Mouse (Mus musculus) liver, embryonic 11.5 days (tissue): ENCODE data around the gene Sprtn. TPM values are rescaled to one million over a fixed set of nuclear protein-coding genes. Genes with fewer than 3 reads are reported as not detected.

Experiments used
- ATAC-seq: fragments of 200-750 bp; cut with Nextera tagmentation; replicated peaks from 2 replicates; pipeline ENCODE4 v1.8.0; 2017; ENCODE audit warnings: moderate number of reproducible peaks, mild to moderate bottlenecking, moderate TSS enrichment, moderate library complexity; ENCODE audit not compliant: low FRiP score
- DNase-seq: peaks from one replicate; pipeline ENCODE4 v3.0.0-alpha.2; 2017; ENCODE audit warnings: low spot score
- H3K27ac ChIP-seq: fragments of 300-500 bp; sonication (generic); 2 replicates; pipeline ENCODE4 v1.5.1; 2014; ENCODE audit warnings: mild to moderate bottlenecking, low read depth, low read length, control low read depth
- H3K27me3 ChIP-seq: fragments of 300-500 bp; sonication (generic); replicated peaks from 2 replicates; pipeline ENCODE4 v1.6.1; 2014; ENCODE audit warnings: low read length, mixed read lengths; ENCODE audit not compliant: control insufficient read depth, insufficient read depth
- H3K36me3 ChIP-seq: fragments of 300-500 bp; sonication (generic); 2 replicates; pipeline ENCODE4 v1.6.1; 2014; ENCODE audit warnings: mild to moderate bottlenecking, low read length, moderate library complexity, mixed read lengths; ENCODE audit not compliant: control insufficient read depth, insufficient read depth
- H3K4me1 ChIP-seq: fragments of 300-500 bp; sonication (generic); replicated peaks from 2 replicates; pipeline ENCODE4 v1.6.1; 2014; ENCODE audit warnings: low read length, mixed read lengths; ENCODE audit not compliant: control insufficient read depth, insufficient read depth
- H3K4me2 ChIP-seq: fragments of 300-500 bp; sonication (generic); 2 replicates; pipeline ENCODE4 v1.6.1; 2014; ENCODE audit warnings: mild to moderate bottlenecking, control low read depth, moderate library complexity
- H3K4me3 ChIP-seq: fragments of 300-500 bp; sonication (generic); 2 replicates; pipeline ENCODE4 v1.5.1; 2014; ENCODE audit warnings: low read depth, low read length, control low read depth
- H3K9ac ChIP-seq: fragments of 300-500 bp; sonication (generic); 2 replicates; pipeline ENCODE4 v1.6.1; 2014; ENCODE audit warnings: low read depth, low read length, control low read depth
- H3K9me3 ChIP-seq: fragments of 300-500 bp; sonication (generic); 2 replicates; pipeline ENCODE4 v1.6.1; 2016; ENCODE audit warnings: low read length, inconsistent platforms, mixed read lengths; ENCODE audit not compliant: control insufficient read depth
- WGBS: fragments of 180-500 bp; shearing (Covaris S2); extraction: QIAGEN DNeasy Blood & Tissue Kit; methylation state at CpG from one replicate; pipeline ENCODE4 v1.1.7; 2014; 5-methylcytosine and 5-hydroxymethylcytosine counted together
- polyA plus RNA-seq: library from polyadenylated mRNA; unstranded; fragments of >200 nt; fragmentation: Nextera tagmentation; extraction: Ambion mirVana; gene quantifications from 2 replicates; pipeline ENCODE4 v1.2.1, GENCODE M21; 2014

Sprtn gene
- polyA plus RNA-seq, 1 experiment from 2014 or later, result 11.5 TPM

DNA sequence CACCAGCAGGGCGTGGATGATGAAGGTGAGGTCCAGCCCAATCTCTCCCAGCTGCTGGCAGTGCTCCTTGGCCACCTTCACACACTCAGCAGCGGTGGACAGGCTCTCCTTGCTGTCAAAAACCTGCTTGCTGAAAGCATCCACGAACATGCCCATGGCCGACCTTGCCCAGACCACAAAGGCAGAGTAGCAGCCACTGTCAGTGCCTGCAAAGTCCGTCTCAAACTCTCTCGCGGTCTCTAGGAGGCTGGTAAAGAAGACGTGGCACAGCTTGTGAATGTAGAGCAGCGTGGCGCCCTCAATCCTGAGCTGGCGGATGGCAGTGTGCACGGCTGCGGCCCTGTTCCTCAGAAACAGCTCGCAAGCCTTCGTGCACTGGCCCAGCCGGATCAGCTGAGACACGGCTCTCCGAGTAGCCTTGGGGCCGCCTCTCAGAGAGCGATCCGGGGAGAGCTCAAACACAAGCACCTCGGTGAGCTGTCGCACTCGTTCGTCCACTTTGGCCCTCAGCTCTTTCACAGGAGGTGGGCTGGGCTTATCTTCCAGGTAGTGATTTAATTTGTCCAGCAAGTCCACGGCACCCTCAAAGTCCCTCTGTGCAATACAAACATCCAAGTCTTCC lies 1.6 kb upstream of the Sprtn start:
- 80% methylated on average over 26 of the region's 26 CpGs for WGBS
- H3K27me3 ChIP-seq, result no peaks in the 10 kb centered on the region
- H3K27ac ChIP-seq, result no peak overlapping the region

DNA sequence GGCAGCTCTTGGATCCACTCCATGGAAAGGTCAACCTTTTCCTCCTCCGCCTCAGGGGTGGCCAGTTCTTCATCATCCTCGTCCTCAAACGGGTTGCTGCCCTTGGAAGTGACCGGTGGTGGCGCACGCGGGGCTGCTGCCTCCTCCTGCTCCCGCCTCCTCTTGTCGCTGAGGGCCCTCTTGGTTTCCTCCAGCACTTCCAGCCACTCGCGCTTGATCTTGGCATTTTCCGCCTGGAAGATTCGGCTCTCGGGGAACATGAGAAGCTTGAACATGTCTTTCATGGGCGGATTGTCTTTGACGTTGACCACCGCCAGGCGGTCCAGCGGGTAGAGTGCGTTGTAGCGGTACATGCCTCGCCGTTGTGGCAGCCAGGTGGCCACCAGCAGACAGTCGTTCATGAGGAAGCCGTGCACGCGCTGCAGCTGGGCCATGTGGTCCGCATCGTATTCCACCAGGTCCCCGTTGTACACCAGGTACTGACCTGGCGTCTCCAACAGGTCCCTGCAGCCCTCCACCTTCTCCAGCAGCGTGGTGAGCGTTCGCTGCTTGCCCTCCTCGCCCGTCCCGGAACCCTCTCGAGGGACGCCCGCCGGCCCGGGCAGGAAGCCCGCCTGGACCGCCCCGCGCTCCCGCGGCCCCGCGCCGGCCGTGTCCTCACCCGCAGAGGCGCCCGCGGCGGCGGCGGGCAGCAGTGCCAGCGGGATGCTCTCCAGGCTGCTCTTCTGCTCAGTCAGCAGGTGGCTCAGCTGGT lies 877 bp upstream of the Sprtn start:
- Histone ChIP-seq H3K27me3 (no peaks in the 10 kb centered on the region), H3K4me1 (peaks cover 15% of the 10 kb centered on the region), H3K9ac (peak overlapping the region; percentile 79), H3K36me3 (peaks cover 34% of the 10 kb centered on the region), H3K27ac (peak overlapping the region; percentile 75), H3K4me3 (peak overlapping the region; percentile 98), H3K4me2 (peak overlapping the region; percentile 96), H3K9me3 (no peaks in the 10 kb centered on the region)
- peak; percentile 40 for ATAC-seq
- peak; percentile 71 for DNase-seq
- 1% methylated on average over 60 of the region's 60 CpGs for WGBS

More for the DNA sequence above, 1.6 kb upstream of the Sprtn start:
- no peaks in the 10 kb centered on the region for H3K9me3 ChIP-seq
- peak overlapping the region; percentile 96 for H3K4me2 ChIP-seq
- peak overlapping the region; percentile 79; the same call in 1 of the 2 replicates for H3K9ac ChIP-seq
- H3K4me3 ChIP-seq, result peak overlapping the region; percentile 98
- peaks cover 15% of the 10 kb centered on the region for H3K4me1 ChIP-seq
- DNase-seq (peak; percentile 46), ATAC-seq (no peak)
- H3K36me3 ChIP-seq, result peaks cover 30% of the 10 kb centered on the region

DNA sequence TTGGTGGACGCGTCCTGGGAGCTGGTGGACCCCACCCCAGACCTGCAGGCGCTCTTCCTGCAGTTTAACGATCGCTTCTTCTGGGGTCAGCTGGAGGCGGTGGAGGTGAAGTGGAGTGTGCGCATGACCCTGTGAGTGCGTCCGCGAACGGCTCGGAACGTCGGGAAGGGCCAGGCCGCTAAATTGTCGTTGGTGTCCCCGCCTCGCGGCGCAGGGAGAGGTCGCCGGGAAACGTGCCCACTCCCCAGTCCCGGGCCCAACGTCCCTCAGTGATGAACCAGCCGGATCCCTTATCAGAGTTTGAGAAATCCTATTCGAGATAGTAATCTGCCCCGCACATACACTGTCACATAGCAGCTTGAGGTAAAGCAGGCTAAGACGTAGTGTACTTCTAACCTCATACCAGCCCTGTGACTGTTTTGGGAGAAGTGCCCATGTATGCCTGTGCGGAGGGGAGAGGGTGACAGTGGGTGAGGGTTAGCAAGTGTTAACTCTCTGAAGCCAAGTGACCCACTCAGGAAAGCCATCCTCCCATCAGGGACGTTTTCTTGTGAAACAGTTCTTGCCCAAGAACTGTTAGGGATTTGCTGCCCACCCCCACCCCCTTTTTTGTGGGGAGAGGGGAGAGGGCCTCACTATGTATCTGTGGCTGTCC lies 692 bp downstream of the Sprtn start:
- peak; percentile 15; the same call in 1 of the 2 replicates for ATAC-seq
- H3K36me3 ChIP-seq, result peaks cover 40% of the 10 kb centered on the region

DNA sequence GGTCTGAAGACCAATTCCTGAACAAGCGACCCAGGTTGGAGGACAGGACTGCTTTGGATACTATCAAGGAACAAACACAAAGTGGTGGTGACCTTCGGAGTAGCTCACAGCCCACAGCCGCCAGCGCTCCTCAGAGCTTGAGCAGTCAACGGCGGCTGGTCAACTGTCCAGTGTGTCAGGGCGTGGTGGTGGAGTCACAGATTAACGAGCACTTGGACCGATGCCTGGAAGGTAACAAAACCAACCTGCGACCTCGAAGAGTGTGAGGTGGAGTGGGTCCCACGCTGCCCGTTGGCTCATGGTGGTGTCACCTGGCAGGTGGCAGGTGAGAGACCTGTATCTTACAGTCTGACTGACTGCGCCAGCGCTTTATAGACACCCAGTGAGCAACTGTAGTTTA lies 5.5 kb downstream of the Sprtn start:
- no peaks in the 10 kb centered on the region for H3K27me3 ChIP-seq
- peaks cover 5% of the 10 kb centered on the region for H3K4me1 ChIP-seq
- no peak for ATAC-seq
- H3K4me2 ChIP-seq, result no peak overlapping the region
- no peaks in the 10 kb centered on the region for H3K9me3 ChIP-seq
- 94% methylated on average over 15 of the region's 15 CpGs for WGBS
- no peak overlapping the region for H3K4me3 ChIP-seq
- H3K9ac ChIP-seq, result no peak overlapping the region
- H3K27ac ChIP-seq, result no peak overlapping the region
- DNase-seq, result no peak
- H3K36me3 ChIP-seq, result peaks cover 47% of the 10 kb centered on the region

More for the DNA sequence above, 692 bp downstream of the Sprtn start:
- H3K4me1 ChIP-seq, result peaks cover 15% of the 10 kb centered on the region
- WGBS, result 4% methylated on average over 31 of the region's 31 CpGs
- H3K4me2 ChIP-seq, result peak overlapping the region; percentile 96
- H3K9me3 ChIP-seq, result no peaks in the 10 kb centered on the region
- peak overlapping the region; percentile 98 for H3K4me3 ChIP-seq
- no peak for DNase-seq
- H3K27me3 ChIP-seq, result no peaks in the 10 kb centered on the region
- peak overlapping the region; percentile 75 for H3K27ac ChIP-seq
- peak overlapping the region; percentile 79 for H3K9ac ChIP-seq

DNA sequence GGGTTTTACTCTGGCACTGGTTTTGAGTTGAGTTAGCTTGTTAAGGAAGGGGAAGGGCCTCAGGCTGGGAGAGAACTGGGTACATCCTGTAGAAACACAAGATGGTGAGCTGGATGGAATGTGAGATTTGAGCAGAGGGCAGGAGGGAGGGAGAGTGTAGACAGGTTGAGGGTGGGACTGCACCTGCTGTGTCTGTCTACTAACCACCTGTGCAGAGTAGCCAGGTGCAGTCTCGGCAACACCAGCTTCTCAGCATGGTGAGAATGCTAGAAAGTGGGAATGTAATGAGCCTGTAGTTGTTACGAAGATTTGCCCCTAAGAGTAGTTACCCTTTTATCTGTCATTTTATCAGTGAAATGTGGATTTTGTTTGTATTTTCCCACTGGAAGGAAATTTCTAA lies 7.8 kb downstream of the Sprtn start:
- Histone ChIP-seq H3K9me3 (no peaks in the 10 kb centered on the region), H3K9ac (no peak overlapping the region), H3K4me1 (no peaks in the 10 kb centered on the region), H3K4me2 (no peak overlapping the region), H3K4me3 (no peak overlapping the region), H3K27ac (no peak overlapping the region), H3K27me3 (no peaks in the 10 kb centered on the region), H3K36me3 (peaks cover 48% of the 10 kb centered on the region)
- no peak for DNase-seq
- ATAC-seq, result no peak
- 88% methylated on average over 2 of the region's 2 CpGs for WGBS

DNA sequence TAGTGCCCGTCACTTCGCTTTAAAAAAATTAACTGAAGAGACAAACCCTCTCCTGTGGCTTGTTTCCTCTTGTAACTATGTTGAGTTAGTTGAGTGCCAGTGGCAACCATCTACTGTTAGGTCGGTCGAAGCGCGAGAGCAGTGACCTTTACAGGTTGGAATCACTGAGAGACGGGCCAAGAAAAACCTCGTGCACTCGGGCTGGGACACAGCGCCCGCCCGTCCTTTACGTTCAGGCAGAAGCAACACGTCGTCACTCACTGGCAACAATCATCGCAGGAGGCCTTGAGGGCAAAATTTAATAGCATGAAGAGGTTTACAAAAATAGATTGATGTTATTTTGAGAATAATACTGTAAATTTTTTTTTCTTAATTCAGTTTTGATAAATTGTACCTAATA lies 12.2 kb downstream of the Sprtn start:
- no peak for DNase-seq
- Histone ChIP-seq H3K27ac (no peak overlapping the region), H3K4me2 (no peak overlapping the region), H3K27me3 (no peaks in the 10 kb centered on the region), H3K4me1 (no peaks in the 10 kb centered on the region), H3K4me3 (no peak overlapping the region), H3K9ac (no peak overlapping the region), H3K36me3 (peaks cover 45% of the 10 kb centered on the region), H3K9me3 (no peaks in the 10 kb centered on the region)
- WGBS, result 93% methylated on average over 16 of the region's 16 CpGs
- no peak for ATAC-seq

DNA sequence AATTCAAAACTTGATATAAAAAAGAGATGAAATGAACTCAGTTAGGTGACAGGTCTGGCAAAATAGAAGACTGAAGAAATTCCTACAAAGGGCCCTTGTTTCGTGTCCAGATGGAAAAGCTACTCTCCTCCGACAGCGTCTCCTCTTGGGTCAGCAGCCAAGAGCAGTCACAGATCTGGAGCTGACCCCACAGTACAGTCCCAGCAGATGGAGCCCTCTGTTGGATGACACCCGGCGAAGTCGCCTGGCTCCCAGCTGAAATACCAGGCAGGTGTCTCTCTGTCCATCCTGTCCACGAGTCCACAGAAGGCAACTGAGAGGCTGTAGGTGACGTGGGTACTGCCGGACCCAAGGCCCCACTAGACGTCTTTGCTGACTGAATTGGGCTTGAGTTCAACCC lies 12.7 kb downstream of the Sprtn start:
- Histone ChIP-seq H3K36me3 (peaks cover 45% of the 10 kb centered on the region), H3K9me3 (no peaks in the 10 kb centered on the region), H3K4me1 (no peaks in the 10 kb centered on the region), H3K4me2 (no peak overlapping the region), H3K27ac (no peak overlapping the region), H3K4me3 (no peak overlapping the region), H3K27me3 (no peaks in the 10 kb centered on the region), H3K9ac (no peak overlapping the region)
- ATAC-seq, result no peak
- 88% methylated on average over 10 of the region's 10 CpGs for WGBS
- no peak for DNase-seq

DNA sequence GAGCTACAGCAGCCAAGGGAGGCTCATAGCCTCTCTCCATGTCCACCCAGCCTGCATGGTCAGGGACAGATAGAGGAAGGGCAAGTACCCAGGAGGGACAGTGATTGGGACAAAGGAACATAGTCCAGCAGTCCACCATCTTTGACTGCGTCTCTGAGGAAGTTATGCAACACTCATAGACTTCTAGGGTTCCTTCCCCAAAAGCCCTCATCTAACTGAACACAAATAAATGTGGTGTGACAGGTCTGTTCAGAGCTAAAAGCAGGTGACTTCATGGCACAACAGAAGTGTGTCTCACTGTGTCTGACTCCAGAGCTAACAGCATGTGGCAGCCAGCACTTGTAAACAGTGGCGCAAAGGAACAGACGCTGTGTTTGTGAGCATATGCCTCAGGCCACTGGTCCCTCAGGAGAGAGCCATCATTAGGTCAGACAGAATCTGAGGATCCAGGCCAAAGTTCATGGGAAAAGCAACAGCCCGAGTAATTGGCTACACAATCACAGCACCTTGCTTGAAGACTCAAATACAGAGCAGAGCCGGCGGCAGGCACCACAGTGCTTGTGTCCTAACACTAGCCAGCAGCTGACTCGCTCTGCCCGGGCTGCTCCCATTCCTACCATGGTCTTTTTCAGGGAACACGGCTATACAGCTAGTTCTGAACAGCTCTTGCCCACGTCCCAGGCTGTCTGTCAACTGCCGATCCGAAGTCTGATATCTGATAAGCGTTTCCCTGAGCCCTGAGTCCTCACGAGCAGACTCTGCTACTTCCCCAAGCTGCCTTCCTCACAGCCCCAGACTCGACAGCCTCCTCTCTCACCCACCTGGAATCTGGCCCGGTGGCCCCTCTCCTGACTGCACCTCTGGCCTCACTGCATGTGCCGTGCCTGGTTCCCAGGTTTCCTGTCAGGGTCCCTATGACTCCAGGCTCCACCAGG lies 14.5 kb downstream of the Sprtn start:
- DNase-seq (no peak), ATAC-seq (no peak)
- no peaks in the 10 kb centered on the region for H3K4me1 ChIP-seq
- H3K4me3 ChIP-seq, result no peak overlapping the region
- no peak overlapping the region for H3K9ac ChIP-seq
- no peak overlapping the region for H3K27ac ChIP-seq
- no peak overlapping the region for H3K4me2 ChIP-seq
- WGBS, result 65% methylated on average over 17 of the region's 17 CpGs
- H3K9me3 ChIP-seq, result no peaks in the 10 kb centered on the region
- no peaks in the 10 kb centered on the region for H3K27me3 ChIP-seq
- peaks cover 41% of the 10 kb centered on the region for H3K36me3 ChIP-seq
